ENCODE assay signal across 22 mouse cellular contexts in genomic region chr5:131789601-131790000, GRCm38 (mm10).
DNase-seq lines count a peak whose midpoint lies in the region; ATAC-seq and TF ChIP-seq lines count a peak whose summit lies in the region.
"Had no signal": no experiment of that assay in that cellular context is flagged by ENCODE, and none has a peak within 500 bp of the region (broad histone marks: within the 10 kb centered on the region; RNA-seq: fewer than 3 reads in every experiment).

No protein-coding gene starts in this region.

- H3K27me3 ChIP-seq in limb, embryonic 11.5 days (ENCODE audit: control insufficient read depth, insufficient read depth, low read length), result no peaks in the 10 kb centered on the region
- H3K27me3 ChIP-seq in limb, embryonic 10.5 days (ENCODE audit: low read depth, poor library complexity, severe bottlenecking), result peaks cover 25% of the 10 kb centered on the region
- H3K27me3 ChIP-seq in C2C12 (ENCODE audit: control insufficient read depth, insufficient read depth, insufficient read length), result no peaks in the 10 kb centered on the region
- no peaks in the 10 kb centered on the region for H3K27me3 ChIP-seq in intestine, embryonic 16.5 days (replicated peaks; ENCODE audit: control insufficient read depth, insufficient read depth, low read length)
- no peaks in the 10 kb centered on the region for H3K27me3 ChIP-seq in limb, embryonic 14.5 days (ENCODE audit: control insufficient read depth, insufficient read depth, low read length)
- H3K27me3 ChIP-seq in forebrain, embryonic 16.5 days (replicated peaks; ENCODE audit: control insufficient read depth, insufficient read depth, low read length), result no peaks in the 10 kb centered on the region
- H3K27me3 ChIP-seq: hindbrain, embryonic 12.5 days; hindbrain, embryonic 15.5 days had no signal

- H3K4me3 ChIP-seq in limb, embryonic 11.5 days (ENCODE audit: low read depth, low read length), result no peak overlapping the region
- no peak overlapping the region for H3K4me3 ChIP-seq in limb, embryonic 10.5 days
- H3K4me3 ChIP-seq in C2C12 (ENCODE audit: insufficient read depth, poor library complexity, severe bottlenecking), result no peak overlapping the region
- H3K4me3 ChIP-seq in intestine, embryonic 16.5 days (ENCODE audit: low read length), result no peak overlapping the region
- H3K4me3 ChIP-seq in limb, embryonic 14.5 days (replicated peaks; ENCODE audit: low read length), result no peak overlapping the region
- H3K4me3 ChIP-seq in forebrain, embryonic 16.5 days (replicated peaks; ENCODE audit: low read length), result no peak overlapping the region
- H3K4me3 ChIP-seq: hindbrain, embryonic 12.5 days; hindbrain, embryonic 15.5 days had no signal

- no peak overlapping the region for H3K4me2 ChIP-seq in limb, embryonic 11.5 days (ENCODE audit: low read depth, severe bottlenecking)
- no peak overlapping the region for H3K4me2 ChIP-seq in intestine, embryonic 16.5 days (ENCODE audit: low read depth, low read length)
- H3K4me2 ChIP-seq in limb, embryonic 14.5 days (replicated peaks; ENCODE audit: low read depth, low read length, severe bottlenecking), result no peak overlapping the region
- H3K4me2 ChIP-seq in forebrain, embryonic 16.5 days (ENCODE audit: low read length), result no peak overlapping the region
- H3K4me2 ChIP-seq: heart, embryonic 11.5 days; hindbrain, embryonic 12.5 days; hindbrain, embryonic 15.5 days had no signal

- DNase-seq in limb, embryonic 11.5 days (ENCODE audit: low spot score), result peak; percentile 46
- no peak for DNase-seq in limb, embryonic 10.5 days (ENCODE audit: low spot score)
- no peak for DNase-seq in limb, embryonic 14.5 days (ENCODE audit: low spot score)
- DNase-seq in urinary bladder, postnatal 36 days (ENCODE audit: low spot score in 2 of 2), result no peak
- DNase-seq: adrenal gland, adult 8-10 months; adrenal gland, postnatal 25 days; B cell, adult 2 months; cerebellum, adult 11-12 months; cerebellum, adult 8-10 months; cerebellum, postnatal 10 days; cerebellum, postnatal 36 days; embryo, embryonic 11 days; gastrocnemius, postnatal 10 days; heart, adult 11 months had no signal

- WGBS in limb, embryonic 11.5 days, result 32% methylated on average over 8 of the region's 8 CpGs
- WGBS in limb, embryonic 10.5 days, result 52% methylated on average over 8 of the region's 8 CpGs
- WGBS in intestine, embryonic 16.5 days, result 37% methylated on average over 8 of the region's 8 CpGs
- WGBS in limb, embryonic 14.5 days, result 36% methylated on average over 8 of the region's 8 CpGs
- 72% methylated on average over 8 of the region's 8 CpGs for WGBS in forebrain, embryonic 16.5 days

- no peak for TF ChIP-seq CTCF in C2C12 (IDR thresholded peaks at IDR 0.05; ENCODE audit: control insufficient read depth, insufficient read depth, insufficient read length)

- H3K9ac ChIP-seq in limb, embryonic 11.5 days (ENCODE audit: low read length), result no peak overlapping the region
- H3K9ac ChIP-seq in intestine, embryonic 16.5 days (ENCODE audit: low read depth, low read length), result no peak overlapping the region
- no peak overlapping the region for H3K9ac ChIP-seq in limb, embryonic 14.5 days (ENCODE audit: low read depth, low read length, severe bottlenecking)
- H3K9ac ChIP-seq in forebrain, embryonic 16.5 days (replicated peaks; ENCODE audit: low read depth, low read length), result no peak overlapping the region
- H3K9ac ChIP-seq: hindbrain, embryonic 12.5 days; hindbrain, embryonic 15.5 days had no signal

- H3ac ChIP-seq in C2C12 (ENCODE audit: control insufficient read depth, insufficient read length, low read depth), result no peak overlapping the region

- no peaks in the 10 kb centered on the region for H3K79me2 ChIP-seq in C2C12 (ENCODE audit: control insufficient read depth, insufficient read depth)

- ATAC-seq in limb, embryonic 11.5 days (ENCODE audit: insufficient number of reproducible peaks, low FRiP score, low TSS enrichment, low read depth), result no peak
- ATAC-seq in intestine, embryonic 16.5 days, result peak; percentile 85
- ATAC-seq in limb, embryonic 14.5 days (ENCODE audit: low FRiP score, low read depth), result 0 out of 2 replicates have a peak, but pooled peaks have one; percentile 44
- ATAC-seq in forebrain, embryonic 16.5 days, result no peak
- ATAC-seq: CD4-positive, CD25-positive, alpha-beta regulatory T cell, adult 4 months; forebrain, embryonic 14.5 days had no signal

- TF ChIP-seq POLR2A in limb, embryonic 14.5 days (IDR thresholded peaks at IDR 0.05; ENCODE audit: borderline replicate concordance, extremely low read depth, insufficient read depth, insufficient read length), result no peak

- no peaks in the 10 kb centered on the region for H3K79me3 ChIP-seq in C2C12 (ENCODE audit: low read depth)

- no peaks in the 10 kb centered on the region for H3K36me3 ChIP-seq in limb, embryonic 11.5 days (ENCODE audit: control insufficient read depth, insufficient read depth, low read length)
- H3K36me3 ChIP-seq in limb, embryonic 10.5 days, result no peaks in the 10 kb centered on the region
- no peaks in the 10 kb centered on the region for H3K36me3 ChIP-seq in C2C12 (ENCODE audit: control insufficient read depth, insufficient read depth)
- no peaks in the 10 kb centered on the region for H3K36me3 ChIP-seq in intestine, embryonic 16.5 days (ENCODE audit: control insufficient read depth, insufficient read depth, low read length)
- no peaks in the 10 kb centered on the region for H3K36me3 ChIP-seq in limb, embryonic 14.5 days (ENCODE audit: control insufficient read depth, insufficient read depth, low read length)
- H3K36me3 ChIP-seq in forebrain, embryonic 16.5 days (ENCODE audit: control insufficient read depth, insufficient read depth), result no peaks in the 10 kb centered on the region
- H3K36me3 ChIP-seq: hindbrain, embryonic 12.5 days; hindbrain, embryonic 15.5 days had no signal

- H3K9me3 ChIP-seq in limb, embryonic 11.5 days (ENCODE audit: control insufficient read depth, low read length), result no peaks in the 10 kb centered on the region
- H3K9me3 ChIP-seq in limb, embryonic 10.5 days (replicated peaks), result no peaks in the 10 kb centered on the region
- H3K9me3 ChIP-seq in intestine, embryonic 16.5 days (ENCODE audit: control insufficient read depth, low read length), result no peaks in the 10 kb centered on the region
- H3K9me3 ChIP-seq in limb, embryonic 14.5 days (ENCODE audit: control insufficient read depth, low read length), result no peaks in the 10 kb centered on the region
- no peaks in the 10 kb centered on the region for H3K9me3 ChIP-seq in forebrain, embryonic 16.5 days (ENCODE audit: control insufficient read depth, low read length)
- H3K9me3 ChIP-seq: hindbrain, embryonic 12.5 days; hindbrain, embryonic 15.5 days had no signal

- no peak overlapping the region for H3K27ac ChIP-seq in limb, embryonic 11.5 days (replicated peaks; ENCODE audit: low read depth, low read length)
- no peak overlapping the region for H3K27ac ChIP-seq in limb, embryonic 10.5 days
- H3K27ac ChIP-seq in intestine, embryonic 16.5 days (ENCODE audit: low read length), result no peak overlapping the region
- H3K27ac ChIP-seq in limb, embryonic 14.5 days (replicated peaks; ENCODE audit: low read depth, low read length), result no peak overlapping the region
- H3K27ac ChIP-seq in forebrain, embryonic 16.5 days (ENCODE audit: low read length), result no peak overlapping the region
- H3K27ac ChIP-seq: hindbrain, embryonic 12.5 days; hindbrain, embryonic 15.5 days had no signal

- H3K4me1 ChIP-seq in limb, embryonic 11.5 days (ENCODE audit: control insufficient read depth, insufficient read depth, low read length), result peaks cover 13% of the 10 kb centered on the region
- H3K4me1 ChIP-seq in limb, embryonic 10.5 days, result peaks cover 18% of the 10 kb centered on the region
- H3K4me1 ChIP-seq in intestine, embryonic 16.5 days (ENCODE audit: control insufficient read depth, insufficient read depth, low read length), result 0 out of 2 replicates have a peak, but pooled peaks cover 3% of the 10 kb centered on the region
- H3K4me1 ChIP-seq in limb, embryonic 14.5 days (ENCODE audit: control insufficient read depth, insufficient read depth, low read length), result peaks cover 15% of the 10 kb centered on the region
- peaks cover 39% of the 10 kb centered on the region for H3K4me1 ChIP-seq in forebrain, embryonic 16.5 days (replicated peaks; ENCODE audit: control insufficient read depth, insufficient read depth, low read length)

TF ChIP-seq in C2C12, 6 proteins besides CTCF, POLR2A, EP300 and RAD21:
- TF ChIP-seq FOSL1 (IDR thresholded peaks at IDR 0.05; ENCODE audit: insufficient read depth, low read length, poor library complexity, severe bottlenecking) (no peak), USF1 (IDR thresholded peaks at IDR 0.05; ENCODE audit: low read depth) (peak; percentile 9)

Comparison
In these comparisons a context has a peak if more than half of its experiments do, and no peak if none do; other contexts are left out.
1. ATAC-seq: peak in intestine, embryonic 16.5 days (single experiment) and limb, embryonic 14.5 days (single experiment); none in limb, embryonic 11.5 days (single experiment) and forebrain, embryonic 16.5 days (single experiment).